Mouse (Mus musculus) gastrocnemius, postnatal 14 days (tissue): ENCODE measurements around the gene a. TPM values are rescaled to one million over a fixed set of nuclear protein-coding genes. Genes with fewer than 3 reads are reported as not detected.

Source experiments
- DNase-seq: peaks from one replicate; pipeline ENCODE4 v3.0.0; 2021; ENCODE audit warnings: mixed read lengths
- intact Hi-C: fragments of 180-260 bp; cut with DNase I; formaldehyde crosslinking; loops from one replicate; pipeline ENCODE4 v1.15.1; 2025; ENCODE audit warnings: low total_unique reads
- long read RNA-seq, 2 experiments: library from polyadenylated mRNA; stranded (forward); transcript quantifications; one replicate each; pipeline ENCODE4 v2.0.0; 2021
- total RNA-seq, 2 experiments: library from RNA; stranded (reverse); gene quantifications; 2 replicates each; pipeline ENCODE4 v1.2.3; 2021

Gene a
- not detected for total RNA-seq
- long read RNA-seq, experiment 1 = 0 reads
- long read RNA-seq, experiment 2 = 0 reads

- peak; percentile 99 for DNase-seq
- intact Hi-C loops = no loop called here
Measured at GRCm38 (mm10) chr2:154790656-154791483, at the start of gene a, which contains the start of gene Raly. Gene a, plus strand, starts transcription at chr2:154791402. Gene Raly, plus strand, starts transcription at chr2:154791096.

- no peak for DNase-seq
- intact Hi-C loops = no loop called here
Measured at GRCm38 (mm10) chr2:154742911-154743819, 48.0 kb upstream of the a start.

- intact Hi-C loops = no loop called here
- DNase-seq = no peak
Measured at GRCm38 (mm10) chr2:154743915-154744314, 47.3 kb upstream of the a start.

- intact Hi-C loops = no loop called here
Measured at GRCm38 (mm10) chr2:154748383-154748782, 42.8 kb upstream of the a start.

GRCm38 (mm10) chr2:154749046-154750036, 41.9 kb upstream of the a start:
- peak; percentile 18 for DNase-seq
- intact Hi-C loops = no loop called here

More at GRCm38 (mm10) chr2:154748383-154748782, 42.8 kb upstream of the a start:
- DNase-seq = no peak

GRCm38 (mm10) chr2:154751924-154752323, 39.3 kb upstream of the a start:
- peak; percentile 21 for DNase-seq
- intact Hi-C loops = no loop called here

- intact Hi-C loops = no loop called here
- DNase-seq = no peak
Measured at GRCm38 (mm10) chr2:154754068-154754560, 37.1 kb upstream of the a start.

GRCm38 (mm10) chr2:154755791-154756190, 35.4 kb upstream of the a start:
- no peak for DNase-seq
- intact Hi-C loops = loop anchor here (5.0 kb wide), 1 partner anchor 43 kb away; no protein-coding TSS in a partner anchor

GRCm38 (mm10) chr2:154757691-154758090, 33.5 kb upstream of the a start:
- no peak for DNase-seq
- intact Hi-C loops = loop anchor here (5.0 kb wide), 1 partner anchor 45 kb away; no protein-coding TSS in a partner anchor

GRCm38 (mm10) chr2:154758454-154758853, 32.7 kb upstream of the a start:
- intact Hi-C loops = loop anchor here (5.0 kb wide), 1 partner anchor 46 kb away; no protein-coding TSS in a partner anchor

GRCm38 (mm10) chr2:154763226-154763625, 28.0 kb upstream of the a start:
- intact Hi-C loops = loop anchor here (10.0 kb wide), 1 partner anchor 92 kb away; no protein-coding TSS in a partner anchor
- DNase-seq = no peak

More at GRCm38 (mm10) chr2:154758454-154758853, 32.7 kb upstream of the a start:
- DNase-seq = no peak

GRCm38 (mm10) chr2:154764828-154765497, 26.2 kb upstream of the a start:
- no peak for DNase-seq
- intact Hi-C loops = loop anchor here (10.0 kb wide), 1 partner anchor 90 kb away; no protein-coding TSS in a partner anchor

- DNase-seq = no peak
- intact Hi-C loops = loop anchor here (10.0 kb wide), 1 partner anchor 89 kb away; no protein-coding TSS in a partner anchor
Measured at GRCm38 (mm10) chr2:154765554-154766008, 25.6 kb upstream of the a start.

GRCm38 (mm10) chr2:154767051-154767450, 24.2 kb upstream of the a start:
- intact Hi-C loops = loop anchor here (10.0 kb wide), 1 partner anchor 88 kb away; no protein-coding TSS in a partner anchor
- DNase-seq = no peak

GRCm38 (mm10) chr2:154769930-154770329, 21.3 kb upstream of the a start, which contains the start of gene Gm14214:
Gene Gm14214, minus strand, starts transcription at chr2:154770030.
- intact Hi-C loops = loop anchor here (10.0 kb wide), 1 partner anchor 85 kb away; no protein-coding TSS in a partner anchor
- DNase-seq = no peak

- DNase-seq = no peak
- intact Hi-C loops = no loop called here
Measured at GRCm38 (mm10) chr2:154771604-154772003, 19.6 kb upstream of the a start.

- no peak for DNase-seq
- intact Hi-C loops = no loop called here
Measured at GRCm38 (mm10) chr2:154774032-154774431, 17.2 kb upstream of the a start.
